Mouse (Mus musculus): ENCODE measurements around the gene Tldc1. TPM values are rescaled to one million over a fixed set of nuclear protein-coding genes. Genes with fewer than 3 reads are reported as not detected.

Gene Tldc1
- polyA plus RNA-seq, 1 experiment = 3.2 TPM

DNA sequence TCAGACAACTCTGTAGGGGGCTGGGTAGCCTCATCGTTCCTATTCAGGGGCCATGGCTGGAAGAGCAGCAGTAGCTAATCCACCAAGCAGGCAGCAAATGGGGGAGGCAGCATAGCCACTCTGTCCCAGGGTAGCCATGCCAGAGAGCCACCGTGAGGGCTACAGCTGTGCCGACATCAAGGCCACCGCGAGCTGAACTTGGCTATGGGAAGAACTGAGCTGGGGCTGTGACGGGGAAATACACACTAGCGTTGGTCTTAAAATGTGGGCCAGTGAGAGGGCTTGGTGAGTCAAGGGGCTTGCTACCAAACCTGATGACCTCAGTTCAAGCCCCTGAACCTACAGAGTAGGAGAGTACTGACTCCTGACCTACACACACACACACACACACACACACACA lies 6.5 kb upstream of the Tldc1 start:
- 71% methylated on average over 7 of the region's 7 CpGs for WGBS
- H3K4me1 ChIP-seq (ENCODE audit: control insufficient read depth, insufficient read depth, low read length) = peaks cover 5% of the 10 kb centered on the region
- H3K27ac ChIP-seq (ENCODE audit: control insufficient read depth, insufficient read depth, low read depth, low read length, poor library complexity) = peak overlapping the region; percentile 94
- TF ChIP-seq CTCF (IDR thresholded peaks at IDR 0.05; ENCODE audit: control insufficient read depth, insufficient read depth, low read length) (no peak), POLR2A (IDR thresholded peaks at IDR 0.05; ENCODE audit: borderline replicate concordance, control insufficient read depth, low read depth, low read length) (no peak)
- H3K4me3 ChIP-seq (replicated peaks; ENCODE audit: control insufficient read depth, low read depth, low read length) = no peak overlapping the region

DNA sequence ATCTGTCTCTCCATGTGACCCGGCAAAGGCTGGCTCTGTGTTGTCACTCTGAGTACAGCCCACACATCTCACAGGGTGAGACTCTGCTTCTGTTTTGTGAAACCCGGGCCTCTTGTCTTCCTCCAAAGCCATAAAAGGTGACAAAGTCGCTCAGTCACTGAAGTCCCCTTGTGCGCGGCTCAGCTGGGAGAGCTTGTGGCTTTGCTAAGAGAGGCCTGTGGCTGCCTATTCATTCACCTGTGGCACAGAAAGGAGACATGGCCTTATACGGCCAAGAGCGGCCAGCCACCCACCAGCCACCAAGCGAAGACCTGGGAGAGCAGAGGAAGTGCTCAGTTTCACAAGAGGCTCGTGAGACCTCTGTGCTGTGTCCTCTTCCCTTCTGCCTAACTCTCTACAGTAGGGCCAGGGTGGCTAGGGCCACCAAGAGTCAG lies 5.9 kb upstream of the Tldc1 start:
- 6% methylated on average over 9 of the region's 9 CpGs for WGBS
- H3K27ac ChIP-seq (ENCODE audit: control insufficient read depth, insufficient read depth, low read depth, low read length, poor library complexity) = peak overlapping the region; percentile 94
- H3K4me1 ChIP-seq (ENCODE audit: control insufficient read depth, insufficient read depth, low read length) = peaks cover 5% of the 10 kb centered on the region
- H3K4me3 ChIP-seq (replicated peaks; ENCODE audit: control insufficient read depth, low read depth, low read length) = peak overlapping the region; percentile 4
- no peak for TF ChIP-seq CTCF (IDR thresholded peaks at IDR 0.05; ENCODE audit: control insufficient read depth, insufficient read depth, low read length)
- TF ChIP-seq POLR2A (IDR thresholded peaks at IDR 0.05; ENCODE audit: borderline replicate concordance, control insufficient read depth, low read depth, low read length) = no peak

DNA sequence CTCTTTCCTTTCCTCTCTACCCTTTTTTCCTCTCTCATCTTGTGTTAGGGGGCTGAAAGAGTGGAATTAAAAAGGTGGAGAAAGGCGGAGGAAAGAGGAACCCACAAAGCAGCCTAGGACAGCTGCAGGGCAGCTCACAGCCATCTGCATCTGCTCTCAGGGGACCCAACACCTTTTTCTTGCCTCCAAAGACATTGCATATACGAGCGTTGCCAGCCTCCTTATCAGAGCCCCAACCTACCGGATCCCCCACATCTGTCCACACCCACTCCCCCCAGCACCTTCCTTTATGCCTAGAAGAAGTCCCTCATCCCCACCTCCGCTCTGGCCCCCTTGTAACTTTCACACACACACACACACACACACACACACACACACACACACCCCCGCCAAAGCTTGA lies 5.4 kb upstream of the Tldc1 start:
- H3K4me1 ChIP-seq (ENCODE audit: control insufficient read depth, insufficient read depth, low read length) = peaks cover 5% of the 10 kb centered on the region
- TF ChIP-seq CTCF (IDR thresholded peaks at IDR 0.05; ENCODE audit: control insufficient read depth, insufficient read depth, low read length) = no peak
- TF ChIP-seq POLR2A (IDR thresholded peaks at IDR 0.05; ENCODE audit: borderline replicate concordance, control insufficient read depth, low read depth, low read length) = no peak
- WGBS = 35% methylated on average over 6 of the region's 6 CpGs
- H3K27ac ChIP-seq (ENCODE audit: control insufficient read depth, insufficient read depth, low read depth, low read length, poor library complexity) = peak overlapping the region; percentile 94
- peak overlapping the region; percentile 4 for H3K4me3 ChIP-seq (replicated peaks; ENCODE audit: control insufficient read depth, low read depth, low read length)

DNA sequence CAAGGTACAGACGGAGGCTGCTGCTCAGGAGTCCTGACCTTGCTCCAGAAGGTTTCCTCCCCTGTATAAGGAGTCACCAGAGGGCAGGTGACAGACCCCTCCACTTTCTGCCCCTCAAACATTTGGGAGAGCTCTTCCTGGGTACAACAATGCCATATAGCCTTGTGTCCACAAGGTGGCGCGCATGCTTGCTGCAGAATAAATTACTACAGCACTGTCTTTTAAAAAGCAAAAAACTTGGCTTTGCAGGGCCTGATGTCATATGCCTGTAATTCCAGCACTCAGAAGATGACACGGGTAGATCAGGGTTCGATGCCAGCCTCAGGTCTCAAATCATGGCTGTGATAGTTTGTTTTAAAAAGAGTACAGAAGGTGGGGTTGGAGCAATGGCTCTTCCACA lies 4.5 kb upstream of the Tldc1 start:
- TF ChIP-seq CTCF (IDR thresholded peaks at IDR 0.05; ENCODE audit: control insufficient read depth, insufficient read depth, low read length) (peak; percentile 64), POLR2A (IDR thresholded peaks at IDR 0.05; ENCODE audit: borderline replicate concordance, control insufficient read depth, low read depth, low read length) (no peak)
- Histone ChIP-seq H3K4me3 (replicated peaks; ENCODE audit: control insufficient read depth, low read depth, low read length) (no peak overlapping the region), H3K4me1 (ENCODE audit: control insufficient read depth, insufficient read depth, low read length) (peaks cover 5% of the 10 kb centered on the region), H3K27ac (ENCODE audit: control insufficient read depth, insufficient read depth, low read depth, low read length, poor library complexity) (no peak overlapping the region)
- 5% methylated on average over 5 of the region's 5 CpGs for WGBS

DNA sequence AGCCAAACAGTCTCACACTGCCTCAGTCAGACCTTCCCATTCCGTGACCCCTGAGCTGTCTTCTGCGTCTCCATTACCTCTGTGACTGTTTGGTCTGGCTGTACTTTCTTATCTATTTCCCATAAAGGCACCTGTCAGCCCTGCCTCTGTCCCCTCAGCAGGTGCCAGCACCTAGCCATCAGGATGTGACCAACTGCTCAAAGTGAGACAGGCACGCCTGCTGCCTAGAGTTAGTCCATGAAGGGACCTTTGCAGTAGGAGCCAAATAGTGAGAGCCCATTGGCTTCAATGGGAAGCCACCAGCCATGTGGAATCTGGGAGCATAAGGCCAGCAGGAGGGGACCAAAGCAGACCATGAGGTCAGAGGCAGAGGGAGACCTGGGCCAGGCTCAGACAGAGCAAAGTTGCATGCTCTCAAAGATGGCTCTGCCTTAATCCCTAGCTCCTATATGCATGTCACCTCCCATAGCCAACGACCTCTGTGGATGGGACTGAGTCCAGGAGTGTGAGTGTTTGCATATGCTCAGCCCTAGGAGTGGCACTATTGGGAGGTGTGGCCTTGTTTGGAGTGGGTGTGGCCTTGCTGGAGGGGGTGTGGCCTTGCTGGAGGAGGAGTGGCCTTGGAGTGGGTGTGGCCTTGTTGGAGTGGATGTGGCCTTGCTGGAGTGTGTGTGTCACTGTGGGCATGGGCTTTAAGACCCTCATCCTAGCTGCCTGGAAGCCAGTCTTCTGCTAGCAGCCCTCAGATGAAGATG lies 3.0 kb upstream of the Tldc1 start:
- Histone ChIP-seq H3K27ac (ENCODE audit: control insufficient read depth, insufficient read depth, low read depth, low read length, poor library complexity) (no peak overlapping the region), H3K4me3 (replicated peaks; ENCODE audit: control insufficient read depth, low read depth, low read length) (no peak overlapping the region), H3K4me1 (ENCODE audit: control insufficient read depth, insufficient read depth, low read length) (peaks cover 6% of the 10 kb centered on the region)
- TF ChIP-seq CTCF (IDR thresholded peaks at IDR 0.05; ENCODE audit: control insufficient read depth, insufficient read depth, low read length) = no peak
- no peak for TF ChIP-seq POLR2A (IDR thresholded peaks at IDR 0.05; ENCODE audit: borderline replicate concordance, control insufficient read depth, low read depth, low read length)
- 69% methylated on average over 4 of the region's 4 CpGs for WGBS

DNA sequence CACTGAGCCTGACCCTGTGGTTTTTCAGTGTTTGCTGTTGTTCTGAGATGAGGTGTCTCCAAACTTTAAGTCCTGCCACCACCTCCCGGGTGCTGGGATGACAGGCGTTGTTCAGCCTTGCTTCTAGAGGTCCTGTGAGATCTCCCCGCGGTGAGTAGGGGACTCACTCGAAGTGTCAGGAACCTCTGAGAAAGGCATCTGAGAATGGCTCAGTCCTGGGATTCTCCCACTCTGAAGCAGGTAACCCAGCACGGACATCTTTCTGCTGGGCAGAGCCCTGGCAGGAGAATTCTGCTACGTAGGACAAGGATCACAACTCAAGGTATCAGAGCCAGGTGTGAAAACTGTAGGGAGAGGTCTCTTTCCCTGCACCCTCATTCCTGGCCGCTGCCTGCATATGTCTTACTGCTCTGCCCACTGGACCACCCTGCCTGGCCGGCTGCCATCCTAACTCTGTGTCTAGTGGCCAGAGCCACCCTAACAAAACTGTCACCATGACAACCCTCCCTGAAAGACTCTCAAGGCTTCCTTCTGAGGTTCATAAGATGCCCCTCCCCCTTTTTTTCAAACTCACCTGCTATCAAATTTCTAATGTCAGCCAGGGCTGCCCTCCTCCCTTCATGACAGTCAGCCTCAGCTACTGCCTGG lies 2.3 kb upstream of the Tldc1 start:
- Histone ChIP-seq H3K4me1 (ENCODE audit: control insufficient read depth, insufficient read depth, low read length) (peaks cover 6% of the 10 kb centered on the region), H3K4me3 (replicated peaks; ENCODE audit: control insufficient read depth, low read depth, low read length) (no peak overlapping the region), H3K27ac (ENCODE audit: control insufficient read depth, insufficient read depth, low read depth, low read length, poor library complexity) (no peak overlapping the region)
- WGBS = 79% methylated on average over 9 of the region's 9 CpGs
- TF ChIP-seq POLR2A (IDR thresholded peaks at IDR 0.05; ENCODE audit: borderline replicate concordance, control insufficient read depth, low read depth, low read length) = no peak
- TF ChIP-seq CTCF (IDR thresholded peaks at IDR 0.05; ENCODE audit: control insufficient read depth, insufficient read depth, low read length) = no peak

DNA sequence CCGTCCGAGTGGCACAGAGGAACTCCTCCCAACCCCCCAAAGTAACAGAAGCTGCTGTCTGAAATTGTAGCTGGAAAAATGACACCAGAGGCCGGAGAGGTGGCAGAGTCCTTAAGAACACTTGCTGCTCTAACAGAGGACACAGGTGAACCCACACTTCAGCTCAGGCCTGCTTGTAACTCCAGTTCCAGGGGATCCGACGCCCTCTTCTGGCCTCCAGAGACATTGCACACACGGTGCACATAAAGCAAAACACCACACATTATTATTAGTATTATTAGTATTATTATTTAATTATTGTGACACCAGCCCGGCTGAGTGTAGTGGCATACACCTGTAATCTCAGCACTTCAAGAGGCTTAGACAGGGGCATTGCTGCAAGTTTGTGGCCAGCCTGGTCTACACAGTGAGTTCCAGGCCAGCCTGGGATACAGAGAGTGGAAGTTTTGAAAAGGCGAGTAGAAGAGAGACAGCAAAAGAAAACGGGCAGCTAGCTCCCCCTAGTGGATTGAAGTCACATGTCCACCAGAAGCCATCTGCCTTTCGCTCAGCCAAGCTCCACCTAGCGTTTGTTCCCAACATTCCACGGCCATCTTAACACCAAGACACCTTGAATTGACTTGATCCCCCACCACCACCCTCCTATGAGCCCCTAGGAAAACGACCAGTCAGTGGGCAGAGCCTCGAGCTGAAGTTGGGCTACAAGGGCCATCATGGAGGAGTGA lies 959 bp upstream of the Tldc1 start:
- peaks cover 2% of the 10 kb centered on the region for H3K4me1 ChIP-seq (ENCODE audit: control insufficient read depth, insufficient read depth, low read length)
- peak; percentile 98 for TF ChIP-seq CTCF (IDR thresholded peaks at IDR 0.05; ENCODE audit: control insufficient read depth, insufficient read depth, low read length)
- no peak for TF ChIP-seq POLR2A (IDR thresholded peaks at IDR 0.05; ENCODE audit: borderline replicate concordance, control insufficient read depth, low read depth, low read length)
- peak overlapping the region; percentile 26; the same call in 1 of the 2 replicates for H3K27ac ChIP-seq (ENCODE audit: control insufficient read depth, insufficient read depth, low read depth, low read length, poor library complexity)
- H3K4me3 ChIP-seq (replicated peaks; ENCODE audit: control insufficient read depth, low read depth, low read length) = no peak overlapping the region
- 25% methylated on average over 14 of the region's 14 CpGs for WGBS

DNA sequence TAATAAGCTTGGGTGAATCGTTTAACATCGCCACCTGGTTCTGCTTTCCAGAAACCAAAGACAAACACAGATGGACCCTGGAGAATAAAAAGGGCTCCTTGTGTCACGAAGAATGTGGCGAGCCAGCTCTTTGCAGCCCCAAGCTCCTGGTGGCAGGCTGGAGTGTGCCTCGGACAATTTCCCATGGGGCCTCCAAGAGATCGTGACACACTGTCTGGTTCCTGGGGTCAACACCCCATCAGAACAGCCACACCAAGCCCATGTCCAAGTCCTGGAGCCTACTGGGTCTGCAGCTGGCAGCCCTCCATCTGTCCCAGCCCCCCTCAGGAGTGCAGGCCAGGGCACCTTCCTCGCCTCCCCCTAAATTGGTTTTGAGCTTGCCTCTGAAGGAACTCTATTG lies 451 bp downstream of the Tldc1 start:
- Histone ChIP-seq H3K27ac (ENCODE audit: control insufficient read depth, insufficient read depth, low read depth, low read length, poor library complexity) (peak overlapping the region; percentile 68), H3K4me3 (replicated peaks; ENCODE audit: control insufficient read depth, low read depth, low read length) (peak overlapping the region; percentile 72), H3K4me1 (ENCODE audit: control insufficient read depth, insufficient read depth, low read length) (peaks cover 2% of the 10 kb centered on the region)
- 8% methylated on average over 7 of the region's 7 CpGs for WGBS
- TF ChIP-seq POLR2A (IDR thresholded peaks at IDR 0.05; ENCODE audit: borderline replicate concordance, control insufficient read depth, low read depth, low read length) = no peak
- no peak for TF ChIP-seq CTCF (IDR thresholded peaks at IDR 0.05; ENCODE audit: control insufficient read depth, insufficient read depth, low read length)

Data from bone marrow, adult 2 months (tissue).